Mouse (Mus musculus) heart, embryonic 16.5 days (tissue): ENCODE measurements at regions not wholly inside any gene's neighbourhood (a gene's known extent, or its start where the extent isn't known, plus 50 kb on each side); places are given as distances from the start of the nearest gene placed in this dataset.

ENCODE experiments used
- ATAC-seq: fragments of 200-750 bp; cut with Nextera tagmentation; replicated peaks from 2 replicates; pipeline ENCODE4 v1.8.0; 2017; ENCODE audit warnings: moderate number of reproducible peaks; ENCODE audit not compliant: insufficient read depth, low FRiP score; ENCODE audit errors: extremely low read depth
- H3K27ac ChIP-seq: fragments of 300-500 bp; sonication (generic); 2 replicates; pipeline ENCODE4 v1.5.1; 2014; ENCODE audit warnings: mild to moderate bottlenecking, low read length, control low read depth, moderate library complexity
- H3K27me3 ChIP-seq: fragments of 300-500 bp; sonication (generic); 2 replicates; pipeline ENCODE4 v1.6.1; 2014; ENCODE audit warnings: low read length, mixed read lengths; ENCODE audit not compliant: control insufficient read depth, insufficient read depth
- H3K36me3 ChIP-seq: fragments of 300-500 bp; sonication (generic); 2 replicates; pipeline ENCODE4 v1.6.1; 2014; ENCODE audit not compliant: control insufficient read depth, insufficient read depth
- H3K4me1 ChIP-seq: fragments of 300-500 bp; sonication (generic); 2 replicates; pipeline ENCODE4 v1.6.1; 2014; ENCODE audit warnings: low read length, mixed read lengths; ENCODE audit not compliant: control insufficient read depth, insufficient read depth
- H3K4me2 ChIP-seq: fragments of 300-500 bp; sonication (generic); 2 replicates; pipeline ENCODE4 v1.6.1; 2014; ENCODE audit warnings: low read depth, mild to moderate bottlenecking, control low read depth, low read length
- H3K4me3 ChIP-seq: fragments of 300-500 bp; sonication (generic); 2 replicates; pipeline ENCODE4 v1.5.1; 2014; ENCODE audit warnings: mild to moderate bottlenecking, control low read depth, low read length
- H3K9ac ChIP-seq: fragments of 300-500 bp; sonication (generic); 2 replicates; pipeline ENCODE4 v1.6.1; 2014; ENCODE audit warnings: low read length, control low read depth
- H3K9me3 ChIP-seq: fragments of 300-500 bp; sonication (generic); replicated peaks from 2 replicates; pipeline ENCODE4 v1.6.1; 2016; ENCODE audit warnings: low read length; ENCODE audit not compliant: control insufficient read depth
- WGBS: fragments of 180-500 bp; shearing (Covaris S2); extraction: QIAGEN DNeasy Blood & Tissue Kit; methylation state at CpG from one replicate; pipeline ENCODE4 v1.1.7; 2014; 5-methylcytosine and 5-hydroxymethylcytosine counted together

GRCm38 (mm10) chr10:66807261-66807968 is 288.5 kb upstream of the Jmjd1c start:
- Histone ChIP-seq H3K9me3 (peaks cover 6% of the 10 kb centered on the region), H3K4me3 (no peak overlapping the region), H3K36me3 (no peaks in the 10 kb centered on the region), H3K4me2 (no peak overlapping the region), H3K4me1 (no peaks in the 10 kb centered on the region), H3K9ac (no peak overlapping the region), H3K27me3 (no peaks in the 10 kb centered on the region; the same call in 1 of the 2 replicates), H3K27ac (no peak overlapping the region)
- ATAC-seq = no peak
- WGBS = 40% methylated on average over 16 of the region's 16 CpGs

GRCm38 (mm10) chr10:66812515-66813260 is 283.2 kb upstream of the Jmjd1c start:
- Histone ChIP-seq H3K4me3 (no peak overlapping the region), H3K4me2 (no peak overlapping the region), H3K27ac (no peak overlapping the region), H3K9me3 (no peaks in the 10 kb centered on the region; the same call in 1 of the 2 replicates), H3K36me3 (no peaks in the 10 kb centered on the region), H3K4me1 (peaks cover 2% of the 10 kb centered on the region; the same call in 1 of the 2 replicates), H3K27me3 (no peaks in the 10 kb centered on the region; the same call in 1 of the 2 replicates), H3K9ac (no peak overlapping the region)
- 71% methylated on average over 11 of the region's 11 CpGs for WGBS
- no peak for ATAC-seq

- no peaks in the 10 kb centered on the region; the same call in 1 of the 2 replicates for H3K27me3 ChIP-seq
- no peaks in the 10 kb centered on the region; the same call in 1 of the 2 replicates for H3K9me3 ChIP-seq
- peak overlapping the region; percentile 29 for H3K4me2 ChIP-seq
- 0 out of 2 replicates have a peak overlapping the region, but pooled peaks have one; percentile 3 for H3K27ac ChIP-seq
- no peak overlapping the region for H3K4me3 ChIP-seq
- H3K36me3 ChIP-seq = no peaks in the 10 kb centered on the region
- ATAC-seq = no peak; the same call in 1 of the 2 replicates
- H3K4me1 ChIP-seq = peaks cover 2% of the 10 kb centered on the region; the same call in 1 of the 2 replicates
- H3K9ac ChIP-seq = no peak overlapping the region
- WGBS = 8% methylated on average over 15 of the region's 15 CpGs
These were observed 281.9 kb upstream of the Jmjd1c start for GRCm38 (mm10) chr10:66813850-66814564.

- no peaks in the 10 kb centered on the region for H3K36me3 ChIP-seq
- no peaks in the 10 kb centered on the region; the same call in 1 of the 2 replicates for H3K27me3 ChIP-seq
- ATAC-seq = peak; percentile 68
- peaks cover 5% of the 10 kb centered on the region; the same call in 1 of the 2 replicates for H3K4me1 ChIP-seq
- H3K9me3 ChIP-seq = no peaks in the 10 kb centered on the region; the same call in 1 of the 2 replicates
- H3K4me2 ChIP-seq = peak overlapping the region; percentile 29
- 10% methylated on average over 16 of the region's 16 CpGs for WGBS
- H3K27ac ChIP-seq = no peak overlapping the region
- H3K9ac ChIP-seq = no peak overlapping the region
- H3K4me3 ChIP-seq = no peak overlapping the region
These were observed 281.2 kb upstream of the Jmjd1c start for GRCm38 (mm10) chr10:66814565-66815201.

GRCm38 (mm10) chr10:66815951-66816350 is 280.0 kb upstream of the Jmjd1c start:
- H3K27me3 ChIP-seq = no peaks in the 10 kb centered on the region; the same call in 1 of the 2 replicates
- no peaks in the 10 kb centered on the region for H3K36me3 ChIP-seq
- WGBS = 65% methylated on average over 4 of the region's 4 CpGs
- H3K4me1 ChIP-seq = peaks cover 5% of the 10 kb centered on the region; the same call in 1 of the 2 replicates
- no peak for ATAC-seq
- no peak overlapping the region for H3K4me2 ChIP-seq
- H3K9me3 ChIP-seq = no peaks in the 10 kb centered on the region; the same call in 1 of the 2 replicates
- no peak overlapping the region for H3K4me3 ChIP-seq
- H3K27ac ChIP-seq = no peak overlapping the region
- no peak overlapping the region for H3K9ac ChIP-seq

- H3K4me3 ChIP-seq = no peak overlapping the region
- no peaks in the 10 kb centered on the region for H3K36me3 ChIP-seq
- H3K27ac ChIP-seq = no peak overlapping the region
- H3K4me1 ChIP-seq = peaks cover 5% of the 10 kb centered on the region; the same call in 1 of the 2 replicates
- no peak overlapping the region for H3K9ac ChIP-seq
- ATAC-seq = no peak
- 80% methylated on average over 13 of the region's 13 CpGs for WGBS
- H3K4me2 ChIP-seq = no peak overlapping the region
- H3K9me3 ChIP-seq = no peaks in the 10 kb centered on the region; the same call in 1 of the 2 replicates
- no peaks in the 10 kb centered on the region; the same call in 1 of the 2 replicates for H3K27me3 ChIP-seq
These were observed 279.1 kb upstream of the Jmjd1c start for GRCm38 (mm10) chr10:66816776-66817175.

GRCm38 (mm10) chr10:66817876-66818275 is 278.0 kb upstream of the Jmjd1c start:
- H3K27me3 ChIP-seq = no peaks in the 10 kb centered on the region
- peaks cover 7% of the 10 kb centered on the region for H3K9me3 ChIP-seq
- H3K4me3 ChIP-seq = no peak overlapping the region
- H3K4me1 ChIP-seq = peaks cover 5% of the 10 kb centered on the region; the same call in 1 of the 2 replicates
- H3K9ac ChIP-seq = no peak overlapping the region
- 70% methylated on average over 7 of the region's 7 CpGs for WGBS
- no peak overlapping the region for H3K27ac ChIP-seq
- no peaks in the 10 kb centered on the region for H3K36me3 ChIP-seq
- H3K4me2 ChIP-seq = no peak overlapping the region
- ATAC-seq = no peak

GRCm38 (mm10) chr10:66819517-66819916 is 276.4 kb upstream of the Jmjd1c start:
- Histone ChIP-seq H3K9me3 (peaks cover 8% of the 10 kb centered on the region), H3K4me2 (peak overlapping the region; percentile 8; the same call in 1 of the 2 replicates), H3K36me3 (no peaks in the 10 kb centered on the region), H3K4me3 (no peak overlapping the region), H3K4me1 (peaks cover 4% of the 10 kb centered on the region; the same call in 1 of the 2 replicates), H3K9ac (no peak overlapping the region), H3K27ac (no peak overlapping the region), H3K27me3 (no peaks in the 10 kb centered on the region)
- 73% methylated on average over 8 of the region's 8 CpGs for WGBS
- ATAC-seq = no peak
